In the genomic region with DNA sequence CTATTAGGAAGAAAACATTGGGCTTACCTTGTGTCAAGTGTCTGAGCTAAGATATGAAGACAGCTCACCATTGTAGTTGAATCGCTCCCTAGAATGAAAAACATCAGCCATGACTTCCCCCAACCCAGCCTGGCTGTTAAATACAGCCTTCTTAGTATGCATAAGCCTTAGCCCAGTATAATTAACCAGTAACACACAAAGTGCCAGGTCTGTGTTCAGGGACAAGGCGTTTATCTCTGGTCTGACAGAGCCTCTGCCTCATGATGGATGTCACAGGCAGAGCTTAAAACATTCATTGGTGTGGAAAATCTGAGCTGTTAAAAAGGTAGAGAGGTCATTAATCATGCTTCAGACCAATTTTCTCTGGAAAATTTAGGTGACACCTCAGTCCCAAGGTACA, we compare ENCODE assay signal across 25 mouse cellular contexts.
A peak's percentile ranks its signal among the peaks of the same experiment; 100 is the strongest.
DNase-seq lines count a peak whose midpoint lies in the region; ATAC-seq and TF ChIP-seq lines count a peak whose summit lies in the region.
"Had no signal": no experiment of that assay in that cellular context is flagged by ENCODE, and none has a peak within 500 bp of the region (broad histone marks: within the 10 kb centered on the region; RNA-seq: fewer than 3 reads in every experiment).

No protein-coding gene starts in this region.

- DNase-seq in forebrain, embryonic 10.5 days (ENCODE audit: extremely low spot score, low spot score): no peak
- peak; percentile 73 for DNase-seq in brain, embryonic 14.5 days (ENCODE audit: low read depth)
- DNase-seq in hindbrain, embryonic 11.5 days (ENCODE audit: low spot score): peak; percentile 42
- peak; percentile 58 for DNase-seq in mesoderm, embryonic 11.5 days (ENCODE audit: low read depth, low spot score)
- no peak for DNase-seq in urinary bladder, postnatal 36 days (ENCODE audit: low spot score in 2 of 2)
- DNase-seq in testis, postnatal 14 days (ENCODE audit: low spot score): no peak
- DNase-seq: adrenal gland, postnatal 14 days; cerebellum, adult 11 months; cerebellum, postnatal 36 days; gastrocnemius, postnatal 14 days; heart, adult 2 months; heart, postnatal 4 days; lung, embryonic 14.5 days; lung, postnatal 4 days; right cerebral cortex, postnatal 4 days; thymus, postnatal 14 days had no signal

- no peaks in the 10 kb centered on the region for H3K9me3 ChIP-seq in forebrain, embryonic 12.5 days
- H3K9me3 ChIP-seq in forebrain, embryonic 10.5 days: no peaks in the 10 kb centered on the region
- H3K9me3 ChIP-seq in hindbrain, embryonic 11.5 days (ENCODE audit: control insufficient read depth, low read length): no peaks in the 10 kb centered on the region
- no peaks in the 10 kb centered on the region for H3K9me3 ChIP-seq in intestine, embryonic 15.5 days
- H3K9me3 ChIP-seq: embryonic facial prominence, embryonic 12.5 days; kidney, embryonic 15.5 days; limb, embryonic 12.5 days; liver, embryonic 12.5 days had no signal

- H3K4me3 ChIP-seq in forebrain, embryonic 12.5 days (replicated peaks): no peak overlapping the region
- no peak overlapping the region for H3K4me3 ChIP-seq in forebrain, embryonic 10.5 days
- no peak overlapping the region for H3K4me3 ChIP-seq in hindbrain, embryonic 11.5 days (ENCODE audit: low read depth, low read length)
- H3K4me3 ChIP-seq in intestine, embryonic 15.5 days (replicated peaks): no peak overlapping the region
- H3K4me3 ChIP-seq: embryonic facial prominence, embryonic 12.5 days; erythroblast, embryonic 14.5 days; heart, adult 2 months; kidney, embryonic 15.5 days; limb, embryonic 12.5 days; liver, embryonic 12.5 days had no signal

- peak overlapping the region; percentile 32; the same call in 1 of the 2 replicates for H3K27ac ChIP-seq in forebrain, embryonic 12.5 days
- no peak overlapping the region for H3K27ac ChIP-seq in forebrain, embryonic 10.5 days
- H3K27ac ChIP-seq in hindbrain, embryonic 11.5 days (ENCODE audit: low read depth, low read length): 0 out of 2 replicates have a peak overlapping the region, but pooled peaks have one; percentile 49
- H3K27ac ChIP-seq in intestine, embryonic 15.5 days: no peak overlapping the region
- H3K27ac ChIP-seq: embryonic facial prominence, embryonic 12.5 days; heart, adult 2 months; kidney, embryonic 15.5 days; limb, embryonic 12.5 days; liver, embryonic 12.5 days had no signal

- no peaks in the 10 kb centered on the region for H3K36me3 ChIP-seq in forebrain, embryonic 12.5 days (replicated peaks)
- no peaks in the 10 kb centered on the region for H3K36me3 ChIP-seq in forebrain, embryonic 10.5 days (replicated peaks)
- no peaks in the 10 kb centered on the region for H3K36me3 ChIP-seq in hindbrain, embryonic 11.5 days (ENCODE audit: control insufficient read depth, insufficient read depth, low read length)
- H3K36me3 ChIP-seq in intestine, embryonic 15.5 days: no peaks in the 10 kb centered on the region
- H3K36me3 ChIP-seq: embryonic facial prominence, embryonic 12.5 days; kidney, embryonic 15.5 days; limb, embryonic 12.5 days; liver, embryonic 12.5 days had no signal

- H3K4me1 ChIP-seq in forebrain, embryonic 12.5 days: no peaks in the 10 kb centered on the region; the same call in 1 of the 2 replicates
- H3K4me1 ChIP-seq in forebrain, embryonic 10.5 days: 0 out of 2 replicates have a peak, but pooled peaks cover 5% of the 10 kb centered on the region
- no peaks in the 10 kb centered on the region for H3K4me1 ChIP-seq in hindbrain, embryonic 11.5 days (replicated peaks; ENCODE audit: control insufficient read depth, insufficient read depth, low read length)
- H3K4me1 ChIP-seq in intestine, embryonic 15.5 days (replicated peaks): no peaks in the 10 kb centered on the region
- H3K4me1 ChIP-seq: embryonic facial prominence, embryonic 12.5 days; kidney, embryonic 15.5 days; limb, embryonic 12.5 days; liver, embryonic 12.5 days had no signal

- WGBS in forebrain, embryonic 12.5 days: 42% methylated on average over 2 of the region's 2 CpGs
- 74% methylated on average over 2 of the region's 2 CpGs for WGBS in forebrain, embryonic 10.5 days
- 31% methylated on average over 2 of the region's 2 CpGs for WGBS in hindbrain, embryonic 11.5 days
- WGBS in intestine, embryonic 15.5 days: 55% methylated on average over 2 of the region's 2 CpGs

- no peak overlapping the region for H3K4me2 ChIP-seq in forebrain, embryonic 12.5 days
- no peak overlapping the region for H3K4me2 ChIP-seq in hindbrain, embryonic 11.5 days (replicated peaks; ENCODE audit: low read depth, low read length)
- no peak overlapping the region for H3K4me2 ChIP-seq in intestine, embryonic 15.5 days (replicated peaks)
- H3K4me2 ChIP-seq: embryonic facial prominence, embryonic 12.5 days; kidney, embryonic 15.5 days; limb, embryonic 12.5 days; liver, embryonic 12.5 days; lung, embryonic 14.5 days had no signal

- peak; percentile 87; the same call in 1 of the 2 replicates for ATAC-seq in forebrain, embryonic 12.5 days (ENCODE audit: low FRiP score)
- peak; percentile 93 for ATAC-seq in hindbrain, embryonic 11.5 days (ENCODE audit: low FRiP score)
- no peak for ATAC-seq in intestine, embryonic 15.5 days
- ATAC-seq: intestine, postnatal 0 days; liver, embryonic 12.5 days had no signal

- no peaks in the 10 kb centered on the region for H3K27me3 ChIP-seq in forebrain, embryonic 12.5 days
- no peaks in the 10 kb centered on the region for H3K27me3 ChIP-seq in forebrain, embryonic 10.5 days (ENCODE audit: poor library complexity, severe bottlenecking)
- no peaks in the 10 kb centered on the region for H3K27me3 ChIP-seq in hindbrain, embryonic 11.5 days (ENCODE audit: control insufficient read depth, insufficient read depth, low read length)
- H3K27me3 ChIP-seq in intestine, embryonic 15.5 days (replicated peaks): no peaks in the 10 kb centered on the region
- H3K27me3 ChIP-seq: CH12.LX; embryonic facial prominence, embryonic 12.5 days; kidney, embryonic 15.5 days; limb, embryonic 12.5 days; liver, embryonic 12.5 days had no signal

- H3K9ac ChIP-seq in forebrain, embryonic 12.5 days: no peak overlapping the region
- no peak overlapping the region for H3K9ac ChIP-seq in hindbrain, embryonic 11.5 days (ENCODE audit: low read depth, low read length)
- no peak overlapping the region for H3K9ac ChIP-seq in intestine, embryonic 15.5 days
- H3K9ac ChIP-seq: embryonic facial prominence, embryonic 12.5 days; kidney, embryonic 15.5 days; limb, embryonic 12.5 days; liver, embryonic 12.5 days; lung, embryonic 14.5 days had no signal

- TF ChIP-seq CTCF in brain, embryonic 14.5 days (IDR thresholded peaks at IDR 0.05; ENCODE audit: borderline replicate concordance, extremely low read depth, insufficient read depth, insufficient read length): no peak

- no peak for TF ChIP-seq POLR2A in brain, embryonic 14.5 days (IDR thresholded peaks at IDR 0.05; ENCODE audit: borderline replicate concordance, extremely low read depth, insufficient read depth, insufficient read length, poor library complexity, severe bottlenecking)

Comparison
In these comparisons a context has a peak if more than half of its experiments do, and no peak if none do; other contexts are left out.
1. H3K27ac ChIP-seq: peak in forebrain, embryonic 12.5 days (single experiment) and hindbrain, embryonic 11.5 days (single experiment); none in forebrain, embryonic 10.5 days (single experiment) and intestine, embryonic 15.5 days (single experiment).
2. DNase-seq: peak in brain, embryonic 14.5 days (single experiment), hindbrain, embryonic 11.5 days (single experiment) and mesoderm, embryonic 11.5 days (single experiment); none in forebrain, embryonic 10.5 days (single experiment), urinary bladder, postnatal 36 days (0 of 2) and testis, postnatal 14 days (single experiment).